Mouse (Mus musculus) E14TG2a.4 (cell line): ENCODE data around the gene Gal3st1.

ENCODE experiments used
- CTCF ChIP-seq: conservative IDR thresholded peaks from 2 replicates; pipeline ENCODE4 v1.5.1; 2014; ENCODE audit warnings: low read length
- NANOG ChIP-seq: IDR thresholded peaks from 2 replicates; pipeline ENCODE4 v1.6.1; 2014; ENCODE audit warnings: borderline replicate concordance, low read length, mixed read lengths
- POU5F1 ChIP-seq: IDR thresholded peaks from 2 replicates; pipeline ENCODE4 v1.6.1; 2014; ENCODE audit warnings: low read length, borderline replicate concordance

- no peak for TF ChIP-seq CTCF
- no peak for TF ChIP-seq POU5F1
- TF ChIP-seq NANOG = no peak
Observed at GRCm38 (mm10) chr11:4048438-4048837, 65.0 kb downstream of the Gal3st1 start.
